10 mouse cellular contexts compared by ENCODE assay signal in genomic region chr3:83978497-83979410, GRCm38 (mm10).
DNase-seq lines count a peak whose midpoint lies in the region; ATAC-seq and TF ChIP-seq lines count a peak whose summit lies in the region.
"Had no signal": no experiment of that assay in that cellular context is flagged by ENCODE, and none has a peak within 500 bp of the region (broad histone marks: within the 10 kb centered on the region; RNA-seq: fewer than 3 reads in every experiment).

No protein-coding gene starts in this region.

- no peaks in the 10 kb centered on the region for H3K36me3 ChIP-seq in embryonic facial prominence, embryonic 11.5 days (replicated peaks; ENCODE audit: control insufficient read depth, insufficient read depth, low read depth, low read length)
- peaks cover 11% of the 10 kb centered on the region; the same call in 1 of the 2 replicates for H3K36me3 ChIP-seq in embryonic facial prominence, embryonic 10.5 days (replicated peaks)
- no peaks in the 10 kb centered on the region for H3K36me3 ChIP-seq in liver, adult 2 months (ENCODE audit: control insufficient read depth, insufficient read depth, low read length)
- no peaks in the 10 kb centered on the region for H3K36me3 ChIP-seq in forebrain, embryonic 11.5 days (ENCODE audit: control insufficient read depth, insufficient read depth, low read length)
- H3K36me3 ChIP-seq in limb, embryonic 14.5 days (ENCODE audit: control insufficient read depth, insufficient read depth, low read length), result no peaks in the 10 kb centered on the region
- H3K36me3 ChIP-seq: liver, embryonic 13.5 days had no signal

- no peak overlapping the region for H3K4me3 ChIP-seq in embryonic facial prominence, embryonic 11.5 days (ENCODE audit: low read depth, low read length)
- H3K4me3 ChIP-seq in embryonic facial prominence, embryonic 10.5 days, result no peak overlapping the region
- no peak overlapping the region for H3K4me3 ChIP-seq in liver, adult 2 months (ENCODE audit: insufficient read depth, low read depth, low read length)
- no peak overlapping the region for H3K4me3 ChIP-seq in forebrain, embryonic 11.5 days (ENCODE audit: low read depth, low read length)
- no peak overlapping the region for H3K4me3 ChIP-seq in limb, embryonic 14.5 days (replicated peaks; ENCODE audit: low read length)
- H3K4me3 ChIP-seq: liver, embryonic 13.5 days had no signal

- no peak for DNase-seq in embryonic facial prominence, embryonic 11.5 days (ENCODE audit: low spot score)
- no peak for DNase-seq in embryonic facial prominence, embryonic 10.5 days (ENCODE audit: low spot score)
- DNase-seq in liver, adult 2 months (ENCODE audit: extremely low read depth, low read depth, low spot score), result no peak
- no peak for DNase-seq in liver
- no peak for DNase-seq in forebrain, embryonic 11.5 days (ENCODE audit: low spot score)
- DNase-seq in limb, embryonic 14.5 days (ENCODE audit: low spot score), result no peak
- DNase-seq in cerebellum, adult 18-20 months, result no peak
- DNase-seq in cerebellum, adult 11 months, result no peak
- DNase-seq: kidney, adult 18-20 months; liver, embryonic 13.5 days had no signal

- no peak overlapping the region for H3K9ac ChIP-seq in embryonic facial prominence, embryonic 11.5 days (replicated peaks; ENCODE audit: low read length)
- no peak overlapping the region; the same call in 1 of the 2 replicates for H3K9ac ChIP-seq in liver, adult 2 months (ENCODE audit: low read depth, low read length)
- H3K9ac ChIP-seq in forebrain, embryonic 11.5 days (ENCODE audit: low read length), result no peak overlapping the region
- no peak overlapping the region for H3K9ac ChIP-seq in limb, embryonic 14.5 days (ENCODE audit: low read depth, low read length, severe bottlenecking)
- H3K9ac ChIP-seq: liver, embryonic 13.5 days had no signal

- no peak for TF ChIP-seq POLR2A in liver, adult 2 months (IDR thresholded peaks at IDR 0.05; ENCODE audit: extremely low read depth, insufficient read depth, low read length)
- no peak for TF ChIP-seq POLR2A in limb, embryonic 14.5 days (IDR thresholded peaks at IDR 0.05; ENCODE audit: borderline replicate concordance, extremely low read depth, insufficient read depth, insufficient read length)

- 0 out of 2 replicates have a peak overlapping the region, but pooled peaks have one; percentile 14 for H3K27ac ChIP-seq in embryonic facial prominence, embryonic 11.5 days (replicated peaks; ENCODE audit: low read depth, low read length)
- H3K27ac ChIP-seq in embryonic facial prominence, embryonic 10.5 days (replicated peaks), result no peak overlapping the region
- H3K27ac ChIP-seq in liver, adult 2 months (replicated peaks; ENCODE audit: insufficient read depth, low read depth, low read length), result peak overlapping the region; percentile 82
- peak overlapping the region; percentile 89 for H3K27ac ChIP-seq in forebrain, embryonic 11.5 days (ENCODE audit: low read depth, low read length)
- H3K27ac ChIP-seq in limb, embryonic 14.5 days (replicated peaks; ENCODE audit: low read depth, low read length), result no peak overlapping the region
- H3K27ac ChIP-seq: liver, embryonic 13.5 days had no signal

- peaks cover 36% of the 10 kb centered on the region; the same call in 1 of the 2 replicates for H3K79me2 ChIP-seq in liver, adult 2 months (ENCODE audit: control insufficient read depth, insufficient read depth, low read length)

- no peak for TF ChIP-seq CTCF in liver, adult 2 months (IDR thresholded peaks at IDR 0.05; ENCODE audit: low read depth, low read length)

- no peak overlapping the region for H3K4me2 ChIP-seq in embryonic facial prominence, embryonic 11.5 days (ENCODE audit: low read depth, low read length)
- no peak overlapping the region for H3K4me2 ChIP-seq in forebrain, embryonic 11.5 days (ENCODE audit: low read depth, low read length, severe bottlenecking)
- no peak overlapping the region for H3K4me2 ChIP-seq in limb, embryonic 14.5 days (replicated peaks; ENCODE audit: low read depth, low read length, severe bottlenecking)
- H3K4me2 ChIP-seq: liver, embryonic 13.5 days had no signal

- H3K4me1 ChIP-seq in embryonic facial prominence, embryonic 11.5 days (ENCODE audit: control insufficient read depth, insufficient read depth, low read length), result no peaks in the 10 kb centered on the region
- H3K4me1 ChIP-seq in embryonic facial prominence, embryonic 10.5 days, result peaks cover 84% of the 10 kb centered on the region
- H3K4me1 ChIP-seq in liver, adult 2 months (ENCODE audit: control insufficient read depth, insufficient read depth, low read length), result peaks cover 13% of the 10 kb centered on the region
- peaks cover 45% of the 10 kb centered on the region for H3K4me1 ChIP-seq in forebrain, embryonic 11.5 days (replicated peaks; ENCODE audit: control insufficient read depth, insufficient read depth, low read length)
- peaks cover 30% of the 10 kb centered on the region for H3K4me1 ChIP-seq in limb, embryonic 14.5 days (ENCODE audit: control insufficient read depth, insufficient read depth, low read length)

- 87% methylated on average over 4 of the region's 4 CpGs for WGBS in embryonic facial prominence, embryonic 11.5 days
- 86% methylated on average over 4 of the region's 4 CpGs for WGBS in embryonic facial prominence, embryonic 10.5 days
- 84% methylated on average over 4 of the region's 4 CpGs for WGBS in liver, adult 2 months
- WGBS in forebrain, embryonic 11.5 days, result 81% methylated on average over 4 of the region's 4 CpGs
- 82% methylated on average over 4 of the region's 4 CpGs for WGBS in limb, embryonic 14.5 days

- H3K9me3 ChIP-seq in embryonic facial prominence, embryonic 11.5 days (replicated peaks; ENCODE audit: control insufficient read depth, low read length), result no peaks in the 10 kb centered on the region
- H3K9me3 ChIP-seq in embryonic facial prominence, embryonic 10.5 days, result no peaks in the 10 kb centered on the region
- no peaks in the 10 kb centered on the region for H3K9me3 ChIP-seq in forebrain, embryonic 11.5 days (ENCODE audit: control insufficient read depth, low read length)
- H3K9me3 ChIP-seq in limb, embryonic 14.5 days (ENCODE audit: control insufficient read depth, low read length), result no peaks in the 10 kb centered on the region
- H3K9me3 ChIP-seq: liver, embryonic 13.5 days had no signal

- ATAC-seq in embryonic facial prominence, embryonic 11.5 days (replicated peaks; ENCODE audit: insufficient number of reproducible peaks, low FRiP score, low TSS enrichment, low read depth), result no peak
- ATAC-seq in forebrain, embryonic 11.5 days (replicated peaks; ENCODE audit: low FRiP score), result no peak
- 0 out of 2 replicates have a peak, but pooled peaks have one; percentile 32 for ATAC-seq in limb, embryonic 14.5 days (ENCODE audit: low FRiP score, low read depth)

- H3K27me3 ChIP-seq in embryonic facial prominence, embryonic 11.5 days (ENCODE audit: control insufficient read depth, insufficient read depth, low read length), result no peaks in the 10 kb centered on the region
- no peaks in the 10 kb centered on the region for H3K27me3 ChIP-seq in embryonic facial prominence, embryonic 10.5 days (replicated peaks; ENCODE audit: low read depth, poor library complexity, severe bottlenecking)
- H3K27me3 ChIP-seq in liver, adult 2 months (ENCODE audit: control insufficient read depth, insufficient read depth, low read length), result no peaks in the 10 kb centered on the region
- no peaks in the 10 kb centered on the region for H3K27me3 ChIP-seq in forebrain, embryonic 11.5 days (ENCODE audit: control insufficient read depth, insufficient read depth, low read length)
- H3K27me3 ChIP-seq in limb, embryonic 14.5 days (ENCODE audit: control insufficient read depth, insufficient read depth, low read length), result no peaks in the 10 kb centered on the region
- H3K27me3 ChIP-seq: liver, embryonic 13.5 days had no signal

Comparison
In these comparisons a context has a peak if more than half of its experiments do, and no peak if none do; other contexts are left out.
1. H3K27ac ChIP-seq: peak in embryonic facial prominence, embryonic 11.5 days (single experiment), liver, adult 2 months (single experiment) and forebrain, embryonic 11.5 days (single experiment); none in embryonic facial prominence, embryonic 10.5 days (single experiment) and limb, embryonic 14.5 days (single experiment).